Comparison of ENCODE assay signal across 19 mouse cellular contexts in the genomic region with DNA sequence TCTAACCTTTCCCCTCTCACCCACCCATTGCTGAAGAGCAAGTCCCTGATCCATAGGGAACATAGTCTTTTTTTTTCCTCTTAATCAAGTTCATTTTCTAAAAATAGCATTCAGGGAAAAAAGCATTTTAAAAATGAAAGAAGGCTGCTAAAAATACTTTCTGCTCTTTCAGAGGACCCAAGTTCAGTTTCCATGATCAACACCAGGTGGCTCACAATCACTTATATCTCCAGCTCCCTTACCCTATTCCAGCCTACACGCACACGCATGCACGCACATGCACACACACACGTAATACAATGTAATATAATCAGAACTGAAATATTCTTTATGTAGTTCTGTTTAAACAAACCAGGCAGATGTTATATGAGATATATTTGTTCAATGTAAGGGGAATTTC.
"Had no signal": no experiment of that assay in that cellular context is flagged by ENCODE, and none has a peak within 500 bp of the region (broad histone marks: within the 10 kb centered on the region; RNA-seq: fewer than 3 reads in every experiment).

No protein-coding gene starts in this region.

- DNase-seq: liver, postnatal 0 days; lung, adult 2 months; lung, postnatal 4 days; retina, postnatal 1 day; right cerebral cortex, adult 18-20 months; right cerebral cortex, postnatal 25 days; right cerebral cortex, postnatal 4 days; spleen, adult 18-20 months; thymus, adult 18-20 months; thymus, postnatal 14 days; thymus, postnatal 36 days had no signal

- H3K4me2 ChIP-seq: lung, embryonic 15.5 days; midbrain, embryonic 12.5 days; midbrain, embryonic 15.5 days; neural tube, embryonic 13.5 days; neural tube, embryonic 15.5 days had no signal

- H3K27ac ChIP-seq: lung, embryonic 15.5 days; midbrain, embryonic 10.5 days; midbrain, embryonic 12.5 days; midbrain, embryonic 15.5 days; neural tube, embryonic 13.5 days; neural tube, embryonic 15.5 days had no signal

- ATAC-seq: liver, postnatal 0 days; lung, postnatal 0 days; midbrain, embryonic 15.5 days had no signal

- H3K9me3 ChIP-seq: lung, embryonic 15.5 days; midbrain, embryonic 10.5 days; midbrain, embryonic 12.5 days; midbrain, embryonic 15.5 days; neural tube, embryonic 13.5 days; neural tube, embryonic 15.5 days had no signal

- H3K36me3 ChIP-seq: lung, embryonic 15.5 days; midbrain, embryonic 10.5 days; midbrain, embryonic 12.5 days; midbrain, embryonic 15.5 days; neural tube, embryonic 15.5 days had no signal

- H3K4me3 ChIP-seq: lung, embryonic 15.5 days; midbrain, embryonic 10.5 days; midbrain, embryonic 12.5 days; midbrain, embryonic 15.5 days; myocyte; neural tube, embryonic 13.5 days; neural tube, embryonic 15.5 days had no signal

- H3K9ac ChIP-seq: liver, postnatal 0 days; lung, embryonic 15.5 days; midbrain, embryonic 12.5 days; midbrain, embryonic 15.5 days; neural tube, embryonic 13.5 days; neural tube, embryonic 15.5 days had no signal

- H3K27me3 ChIP-seq: lung, embryonic 15.5 days; midbrain, embryonic 12.5 days; midbrain, embryonic 15.5 days; neural tube, embryonic 13.5 days; neural tube, embryonic 15.5 days had no signal

- H3K4me1 ChIP-seq: lung, embryonic 15.5 days; midbrain, embryonic 10.5 days; midbrain, embryonic 12.5 days; midbrain, embryonic 15.5 days; neural tube, embryonic 13.5 days; neural tube, embryonic 15.5 days had no signal
